Mouse (Mus musculus) kidney, postnatal 4 days (tissue): ENCODE measurements around the gene Duox2.
A peak's percentile ranks its signal among the peaks of the same experiment; 100 is the strongest.
"Not testable (repeated sequence)": the region's sequence is repeated elsewhere in the genome, so short reads cannot be mapped to it uniquely, and the experiment has no call there.

Experiments
- DNase-seq, 2 experiments: peaks; one replicate each; pipeline ENCODE4 v3.0.0; 2021; ENCODE audit warnings: mixed read lengths in 2 of 2

Duox2 gene

GRCm38 (mm10) chr2:122298096-122298499 lies at the start of gene Duox2:
Duox2 (minus strand) TSS chr2:122298449.
- no peak for DNase-seq

- no peak for DNase-seq
These were observed 49.0 kb upstream of the Duox2 start for GRCm38 (mm10) chr2:122347257-122347656.

GRCm38 (mm10) chr2:122346164-122346563 lies 47.9 kb upstream of the Duox2 start:
- not testable (repeated sequence) for DNase-seq

GRCm38 (mm10) chr2:122345106-122345893 lies 47.1 kb upstream of the Duox2 start:
- no peak for DNase-seq

- DNase-seq: no peak
These were observed 39.0 kb upstream of the Duox2 start for GRCm38 (mm10) chr2:122337291-122337690.

GRCm38 (mm10) chr2:122334170-122334569 lies 35.9 kb upstream of the Duox2 start:
- DNase-seq: peak; percentile 32 to 46

GRCm38 (mm10) chr2:122332222-122332621 lies 34.0 kb upstream of the Duox2 start:
- DNase-seq: no peak

GRCm38 (mm10) chr2:122330317-122330716 lies 32.1 kb upstream of the Duox2 start:
- DNase-seq: not testable (repeated sequence)

GRCm38 (mm10) chr2:122327986-122328385 lies 29.7 kb upstream of the Duox2 start:
- DNase-seq: no peak

GRCm38 (mm10) chr2:122325361-122325760 lies 27.1 kb upstream of the Duox2 start:
- DNase-seq: no peak

GRCm38 (mm10) chr2:122324586-122324985 lies 26.3 kb upstream of the Duox2 start:
- DNase-seq: no peak

- DNase-seq: no peak
These were observed 25.7 kb upstream of the Duox2 start for GRCm38 (mm10) chr2:122323960-122324359.

- no peak for DNase-seq
These were observed 19.1 kb upstream of the Duox2 start for GRCm38 (mm10) chr2:122317384-122317783.

GRCm38 (mm10) chr2:122315372-122315771 lies 17.1 kb upstream of the Duox2 start, which contains the start of gene Duox1:
Duox1 (plus strand) TSS chr2:122315672.
- DNase-seq: no peak

- DNase-seq: peak in 1 of 2 experiments; percentile 22
These were observed 15.3 kb upstream of the Duox2 start, which contains the start of gene Duoxa1 for GRCm38 (mm10) chr2:122313536-122313935. Duoxa1 (minus strand) TSS chr2:122313730.

GRCm38 (mm10) chr2:122312722-122313417 lies 14.6 kb upstream of the Duox2 start:
- DNase-seq: peak; percentile 85 to 88

- no peak for DNase-seq
These were observed 13.3 kb upstream of the Duox2 start for GRCm38 (mm10) chr2:122311561-122311960.

GRCm38 (mm10) chr2:122309647-122310046 lies 11.4 kb upstream of the Duox2 start:
- no peak for DNase-seq

GRCm38 (mm10) chr2:122306184-122306583 lies 7.9 kb upstream of the Duox2 start:
- DNase-seq: no peak

GRCm38 (mm10) chr2:122305097-122305892 lies 7.0 kb upstream of the Duox2 start:
- DNase-seq: no peak

- DNase-seq: no peak
These were observed 6.3 kb upstream of the Duox2 start for GRCm38 (mm10) chr2:122304544-122304943.

- DNase-seq: peak; percentile 75 to 80
These were observed 4.5 kb upstream of the Duox2 start for GRCm38 (mm10) chr2:122302574-122303241.
